Mouse (Mus musculus) neural tube, embryonic 14.5 days (tissue): ENCODE data around the gene Slc9a1. TPM values are rescaled to one million over a fixed set of nuclear protein-coding genes. Genes with fewer than 3 reads are reported as not detected.

Experiments used
- ATAC-seq: fragments of 200-750 bp; cut with Nextera tagmentation; 2 replicates; pipeline ENCODE4 v1.8.0; 2017; ENCODE audit warnings: low read depth, mild to moderate bottlenecking, moderate TSS enrichment, moderate library complexity
- H3K27ac ChIP-seq: fragments of 300-500 bp; sonication (generic); 2 replicates; pipeline ENCODE4 v1.5.1; 2014; ENCODE audit warnings: low read depth, mild to moderate bottlenecking, control low read depth, low read length, moderate library complexity, mixed read lengths
- H3K27me3 ChIP-seq: fragments of 300-500 bp; sonication (generic); 2 replicates; pipeline ENCODE4 v1.6.1; 2014; ENCODE audit warnings: low read length; ENCODE audit not compliant: control insufficient read depth, insufficient read depth
- H3K36me3 ChIP-seq: fragments of 300-500 bp; sonication (generic); 2 replicates; pipeline ENCODE4 v1.6.1; 2014; ENCODE audit warnings: low read length, mixed read lengths; ENCODE audit not compliant: control insufficient read depth, insufficient read depth
- H3K4me1 ChIP-seq: fragments of 300-500 bp; sonication (generic); 2 replicates; pipeline ENCODE4 v1.6.1; 2014; ENCODE audit warnings: low read length; ENCODE audit not compliant: control insufficient read depth, insufficient read depth
- H3K4me2 ChIP-seq: fragments of 300-500 bp; sonication (generic); 2 replicates; pipeline ENCODE4 v1.6.1; 2014; ENCODE audit warnings: mild to moderate bottlenecking, low read depth, low read length, control low read depth
- H3K4me3 ChIP-seq: fragments of 300-500 bp; sonication (generic); 2 replicates; pipeline ENCODE4 v1.5.1; 2014; ENCODE audit warnings: low read depth, low read length, control low read depth, mixed read lengths
- H3K9ac ChIP-seq: fragments of 300-500 bp; sonication (generic); replicated peaks from 2 replicates; pipeline ENCODE4 v1.6.1; 2014; ENCODE audit warnings: low read depth, mild to moderate bottlenecking, control low read depth, low read length, mixed read lengths
- H3K9me3 ChIP-seq: fragments of 300-500 bp; sonication (generic); 2 replicates; pipeline ENCODE4 v1.6.1; 2016; ENCODE audit warnings: low read length; ENCODE audit not compliant: control insufficient read depth
- WGBS: fragments of 180-500 bp; shearing (Covaris S2); extraction: QIAGEN DNeasy Blood & Tissue Kit; methylation state at CpG from one replicate; pipeline ENCODE4 v1.1.7; 2014; 5-methylcytosine and 5-hydroxymethylcytosine counted together
- polyA plus RNA-seq: library from polyadenylated mRNA; unstranded; fragments of >200 nt; fragmentation: Nextera tagmentation; extraction: Ambion mirVana; gene quantifications from 2 replicates; pipeline ENCODE4 v1.2.1, GENCODE M21; 2014

Slc9a1 gene
- polyA plus RNA-seq, 1 experiment from 2014 or later = 8.0 TPM

GRCm38 (mm10) chr4:133432560-133433171 is 63.2 kb downstream of the Slc9a1 start:
- H3K27me3 ChIP-seq = no peaks in the 10 kb centered on the region
- H3K4me1 ChIP-seq = no peaks in the 10 kb centered on the region
- H3K4me3 ChIP-seq = peak overlapping the region; percentile 4; the same call in 1 of the 2 replicates
- no peak overlapping the region for H3K27ac ChIP-seq
- 0 out of 2 replicates have a peak, but pooled peaks have one; percentile 34 for ATAC-seq
- 20% methylated on average over 17 of the region's 17 CpGs for WGBS
- no peaks in the 10 kb centered on the region for H3K36me3 ChIP-seq
- no peak overlapping the region; the same call in 1 of the 2 replicates for H3K4me2 ChIP-seq
- H3K9me3 ChIP-seq = no peaks in the 10 kb centered on the region
- no peak overlapping the region for H3K9ac ChIP-seq

- no peaks in the 10 kb centered on the region for H3K27me3 ChIP-seq
- peaks cover 5% of the 10 kb centered on the region; the same call in 1 of the 2 replicates for H3K4me1 ChIP-seq
- no peak overlapping the region for H3K9ac ChIP-seq
- H3K4me2 ChIP-seq = no peak overlapping the region
- no peak overlapping the region for H3K27ac ChIP-seq
- H3K4me3 ChIP-seq = no peak overlapping the region
- 90% methylated on average over 11 of the region's 11 CpGs for WGBS
- H3K9me3 ChIP-seq = no peaks in the 10 kb centered on the region
- no peak for ATAC-seq
- no peaks in the 10 kb centered on the region for H3K36me3 ChIP-seq
These were observed 66.4 kb downstream of the Slc9a1 start for GRCm38 (mm10) chr4:133435921-133436320.

GRCm38 (mm10) chr4:133439460-133440376 is 70.2 kb downstream of the Slc9a1 start:
- Histone ChIP-seq H3K36me3 (no peaks in the 10 kb centered on the region), H3K4me1 (peaks cover 5% of the 10 kb centered on the region; the same call in 1 of the 2 replicates), H3K9me3 (no peaks in the 10 kb centered on the region), H3K9ac (0 out of 2 replicates have a peak overlapping the region, but pooled peaks have one; percentile 32), H3K27me3 (no peaks in the 10 kb centered on the region), H3K27ac (peak overlapping the region; percentile 70), H3K4me2 (peak overlapping the region; percentile 35), H3K4me3 (no peak overlapping the region)
- ATAC-seq = peak; percentile 84
- 9% methylated on average over 17 of the region's 17 CpGs for WGBS

GRCm38 (mm10) chr4:133440377-133440795 is 70.9 kb downstream of the Slc9a1 start:
- no peak overlapping the region for H3K4me3 ChIP-seq
- peak; percentile 76; the same call in 1 of the 2 replicates for ATAC-seq
- H3K27me3 ChIP-seq = no peaks in the 10 kb centered on the region
- H3K36me3 ChIP-seq = no peaks in the 10 kb centered on the region
- WGBS = 6% methylated on average over 6 of the region's 6 CpGs
- peak overlapping the region; percentile 70 for H3K27ac ChIP-seq
- H3K4me2 ChIP-seq = peak overlapping the region; percentile 35; the same call in 1 of the 2 replicates
- no peak overlapping the region for H3K9ac ChIP-seq
- H3K9me3 ChIP-seq = no peaks in the 10 kb centered on the region
- peaks cover 5% of the 10 kb centered on the region; the same call in 1 of the 2 replicates for H3K4me1 ChIP-seq

- WGBS = 47% methylated on average over 3 of the region's 3 CpGs
- no peak overlapping the region for H3K27ac ChIP-seq
- no peaks in the 10 kb centered on the region for H3K27me3 ChIP-seq
- H3K9ac ChIP-seq = no peak overlapping the region
- no peak overlapping the region for H3K4me2 ChIP-seq
- no peak overlapping the region for H3K4me3 ChIP-seq
- H3K36me3 ChIP-seq = no peaks in the 10 kb centered on the region
- no peaks in the 10 kb centered on the region for H3K9me3 ChIP-seq
- ATAC-seq = no peak
- H3K4me1 ChIP-seq = peaks cover 5% of the 10 kb centered on the region; the same call in 1 of the 2 replicates
These were observed 72.7 kb downstream of the Slc9a1 start for GRCm38 (mm10) chr4:133442194-133442593.

- Histone ChIP-seq H3K27ac (0 out of 2 replicates have a peak overlapping the region, but pooled peaks have one; percentile 22), H3K4me3 (no peak overlapping the region), H3K36me3 (no peaks in the 10 kb centered on the region), H3K4me2 (no peak overlapping the region), H3K4me1 (peaks cover 5% of the 10 kb centered on the region; the same call in 1 of the 2 replicates), H3K27me3 (no peaks in the 10 kb centered on the region), H3K9ac (no peak overlapping the region), H3K9me3 (no peaks in the 10 kb centered on the region)
- ATAC-seq = no peak
- 55% methylated on average over 5 of the region's 5 CpGs for WGBS
These were observed 73.6 kb downstream of the Slc9a1 start for GRCm38 (mm10) chr4:133443085-133443484.

- 91% methylated on average over 5 of the region's 5 CpGs for WGBS
- Histone ChIP-seq H3K27me3 (no peaks in the 10 kb centered on the region), H3K4me1 (0 out of 2 replicates have a peak, but pooled peaks cover 3% of the 10 kb centered on the region), H3K4me2 (no peak overlapping the region), H3K9me3 (no peaks in the 10 kb centered on the region), H3K36me3 (no peaks in the 10 kb centered on the region), H3K27ac (no peak overlapping the region), H3K9ac (no peak overlapping the region), H3K4me3 (no peak overlapping the region)
- ATAC-seq = no peak
These were observed 76.2 kb downstream of the Slc9a1 start for GRCm38 (mm10) chr4:133445727-133446126.

- Histone ChIP-seq H3K4me1 (0 out of 2 replicates have a peak, but pooled peaks cover 3% of the 10 kb centered on the region), H3K9me3 (no peaks in the 10 kb centered on the region), H3K36me3 (no peaks in the 10 kb centered on the region), H3K9ac (no peak overlapping the region), H3K27ac (no peak overlapping the region), H3K27me3 (no peaks in the 10 kb centered on the region), H3K4me2 (no peak overlapping the region), H3K4me3 (no peak overlapping the region)
- ATAC-seq = no peak
- WGBS = 59% methylated on average over 5 of the region's 5 CpGs
These were observed 77.9 kb downstream of the Slc9a1 start for GRCm38 (mm10) chr4:133447366-133447765.
